Mouse (Mus musculus) mammary gland, adult 2 months (tissue): ENCODE results near the gene 1810013L24Rik. TPM values are rescaled to one million over a fixed set of nuclear protein-coding genes. Genes with fewer than 3 reads are reported as not detected.

ENCODE experiments used
- polyA plus RNA-seq: library from polyadenylated mRNA; depleted of rRNA; stranded (reverse); fragments of >200 nt; gene quantifications from 2 replicates; pipeline ENCODE4 v1.2.3, GENCODE M21; 2012; ENCODE audit warnings: low replicate concordance; rRNA removed

1810013L24Rik gene
- 17.6 and 25.3 TPM in 2 replicates for polyA plus RNA-seq

GRCm38 (mm10) chr16:8829564-8830359 lies at the start of gene 1810013L24Rik:
1810013L24Rik (plus strand) TSS chr16:8830100.

GRCm38 (mm10) chr16:8791949-8792557 lies 37.8 kb upstream of the 1810013L24Rik start, which contains the start of gene Usp7:
Usp7 (minus strand) TSS chr16:8792308.

Other genes starting within 250 kb of the 1810013L24Rik start
- 61.5 and 84.5 TPM in 2 replicates for gene Pmm2, start 192.4 kb upstream of the 1810013L24Rik start, polyA plus RNA-seq
- 12.5 and 15.1 TPM in 2 replicates for gene Tmem186, start 192.4 kb upstream of the 1810013L24Rik start, polyA plus RNA-seq
- gene Carhsp1, start 157.9 kb upstream of the 1810013L24Rik start, polyA plus RNA-seq, result 117 and 125 TPM in 2 replicates
- 1.6 TPM in 1 of 2 replicates, not detected in the other for gene Gm5767, start 149.3 kb upstream of the 1810013L24Rik start, polyA plus RNA-seq
- gene Usp7, start 37.8 kb upstream of the 1810013L24Rik start, polyA plus RNA-seq, result 16.8 and 29.4 TPM in 2 replicates